Mouse (Mus musculus): ENCODE data around the gene Sphkap.

Gene Sphkap

DNA sequence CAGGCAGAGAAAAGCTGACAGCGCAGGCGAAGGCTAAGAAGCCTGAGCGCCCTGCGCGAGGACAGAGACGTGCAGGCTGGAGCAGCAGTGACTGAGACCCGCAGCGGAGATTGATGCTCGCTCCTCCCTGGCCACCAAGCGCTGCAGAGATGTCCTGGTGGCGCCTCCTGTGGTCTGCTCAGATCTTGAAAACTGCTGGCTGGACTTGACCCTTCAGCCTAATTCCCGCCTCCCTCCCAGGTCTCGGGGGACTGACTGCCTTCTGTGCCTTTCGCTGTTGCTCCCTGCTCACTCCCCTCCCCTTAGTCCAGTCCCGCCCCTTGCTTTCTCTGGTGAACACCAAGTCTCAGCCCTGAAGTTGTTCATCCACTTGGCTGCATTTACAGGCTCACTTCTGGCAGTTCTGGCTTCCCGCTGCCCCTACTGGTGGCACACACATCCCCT, at the start of gene Sphkap:
Sphkap (minus strand) TSS at position 180 of the 444 bp plus-strand sequence.
- in situ Hi-C loops (cut with MboI, MseI), result loop anchor here (10.0 kb wide), 1 partner anchor 213 kb away; no protein-coding TSS in a partner anchor

DNA sequence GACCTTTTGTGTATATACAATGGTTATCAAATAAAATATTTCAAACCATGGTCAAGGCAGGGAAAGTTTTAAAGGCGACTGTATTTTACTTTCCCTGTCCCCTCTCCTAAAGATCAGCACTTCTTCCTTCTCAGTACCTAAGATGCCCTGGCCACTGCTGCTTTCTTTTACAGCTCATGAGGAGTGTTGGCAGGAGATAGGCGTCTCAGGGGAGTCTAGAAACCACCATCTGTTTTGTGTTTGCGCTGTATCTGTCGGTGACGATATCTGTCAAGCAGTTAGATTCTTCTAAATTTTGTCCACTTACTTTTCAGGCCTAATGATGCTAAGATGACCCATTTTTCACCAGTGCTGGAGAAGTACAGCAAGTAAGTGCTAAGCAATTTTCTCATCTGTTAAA, 43.3 kb upstream of the Sphkap start:
- in situ Hi-C loops (cut with MboI, MseI), result no loop called here

DNA sequence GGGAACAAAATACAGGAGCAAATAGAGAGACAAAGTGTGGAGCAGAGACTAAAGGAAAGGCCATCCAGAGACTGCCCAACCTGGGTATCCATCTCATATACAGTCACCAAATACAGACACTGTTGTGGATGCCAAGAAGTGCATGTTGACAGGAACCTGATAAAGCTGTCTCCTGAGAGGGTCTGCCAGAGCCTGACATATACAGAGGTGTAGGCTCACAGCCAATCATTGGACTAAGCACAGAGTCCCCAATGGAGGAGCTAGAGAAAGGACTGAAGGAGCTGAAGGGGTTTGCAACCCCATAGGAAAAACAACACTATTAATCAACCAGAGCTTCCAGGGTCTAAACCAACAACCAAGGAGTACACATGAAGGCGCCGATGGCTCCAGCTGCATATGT, 32.4 kb upstream of the Sphkap start:
- in situ Hi-C loops (cut with MboI, MseI), result no loop called here

GRCm38 (mm10) chr1:83433932-83434331, 25.9 kb upstream of the Sphkap start:
- in situ Hi-C loops (cut with MboI, MseI), result no loop called here

DNA sequence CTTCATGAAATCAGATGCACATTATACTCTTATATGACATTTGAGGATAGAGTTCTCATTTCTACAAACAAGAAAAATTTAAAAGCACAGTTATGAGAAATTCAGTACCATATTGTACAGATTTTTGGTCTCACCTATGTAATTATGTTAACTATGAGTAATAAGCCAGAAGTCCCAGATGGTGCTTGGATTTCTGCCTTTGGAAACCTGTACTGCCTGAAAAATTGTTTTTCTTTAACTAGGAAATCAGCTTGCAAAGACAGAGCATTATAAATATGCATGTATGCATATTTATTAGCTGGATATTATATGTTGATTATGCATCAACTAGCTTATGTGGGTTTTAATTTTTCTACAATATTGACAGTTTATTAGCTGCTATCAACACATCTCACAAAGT, 21.9 kb upstream of the Sphkap start:
- in situ Hi-C loops (cut with MboI, MseI), result no loop called here

DNA sequence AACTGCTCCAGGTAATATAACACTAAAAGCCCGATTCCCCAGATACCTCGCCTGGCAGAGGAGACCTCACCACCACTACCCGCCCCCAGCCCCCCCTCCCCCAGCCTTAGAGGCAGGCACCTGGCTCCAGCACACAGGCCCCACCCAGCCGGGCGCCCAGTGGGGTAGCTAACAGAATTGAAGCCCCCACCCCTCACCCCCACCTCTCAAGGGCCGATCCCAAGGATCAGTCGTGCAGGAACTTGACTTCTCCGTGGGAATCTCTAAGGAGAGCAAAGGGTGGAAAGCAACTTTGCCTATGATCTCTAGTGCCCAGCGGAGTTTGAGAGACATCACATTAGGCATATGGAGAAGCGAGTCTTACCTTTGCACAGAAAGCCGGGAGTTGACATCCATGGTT, 384 bp downstream of the Sphkap start:
- in situ Hi-C loops (cut with MboI, MseI), result loop anchor here (10.0 kb wide), 1 partner anchor 213 kb away; no protein-coding TSS in a partner anchor

- in situ Hi-C loops (cut with MboI, MseI), result loop anchor here (10.0 kb wide), 1 partner anchor 212 kb away; no protein-coding TSS in a partner anchor
Measured at GRCm38 (mm10) chr1:83406882-83407549, 984 bp downstream of the Sphkap start.

- in situ Hi-C loops (cut with MboI, MseI), result loop anchor here (10.0 kb wide), 1 partner anchor 206 kb away; no protein-coding TSS in a partner anchor
Measured at GRCm38 (mm10) chr1:83401079-83401478, 6.9 kb downstream of the Sphkap start.

DNA sequence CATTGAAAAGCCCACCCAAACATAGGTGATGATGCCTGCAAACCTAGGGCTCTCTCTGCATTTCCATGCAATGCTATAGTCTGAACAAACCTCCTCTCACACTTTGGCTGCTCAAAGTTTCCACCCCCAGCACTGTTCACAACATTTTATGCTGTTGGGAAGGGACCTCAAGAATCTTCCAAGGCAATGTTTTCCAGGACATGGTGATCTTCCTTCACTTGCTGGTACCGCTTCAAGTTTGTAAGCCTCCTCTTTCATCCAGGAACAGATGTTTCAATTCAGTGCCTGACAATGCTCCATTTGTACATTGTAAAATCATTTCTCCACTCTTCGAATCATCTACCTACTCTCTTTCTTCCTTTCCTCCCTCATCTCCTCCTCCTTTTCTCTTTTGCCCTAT, 11.7 kb downstream of the Sphkap start:
- in situ Hi-C loops (cut with MboI, MseI), result no loop called here

- in situ Hi-C loops (cut with MboI, MseI), result no loop called here
Measured at GRCm38 (mm10) chr1:83395559-83395958, 12.4 kb downstream of the Sphkap start.

DNA sequence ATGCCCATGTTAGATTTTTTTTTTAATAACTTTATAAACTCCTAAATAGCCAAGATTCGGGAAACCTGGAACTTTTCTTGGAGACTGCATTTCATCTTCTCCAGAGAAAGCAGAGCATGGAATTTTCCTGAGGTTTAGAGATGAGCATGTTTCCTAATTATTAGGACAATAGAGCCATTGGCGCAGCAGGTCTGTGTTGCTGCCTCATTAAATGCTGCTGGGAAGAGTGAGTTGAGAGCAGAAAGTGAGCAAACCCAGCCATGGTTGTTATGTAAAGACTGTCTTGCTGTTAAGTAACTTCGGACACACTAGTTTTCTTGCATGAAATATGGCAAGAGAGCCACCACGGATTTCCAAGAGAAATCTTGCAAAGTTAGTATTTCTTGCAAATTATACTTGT, 18.6 kb downstream of the Sphkap start:
- in situ Hi-C loops (cut with MboI, MseI), result no loop called here

- in situ Hi-C loops (cut with MboI, MseI), result no loop called here
Measured at GRCm38 (mm10) chr1:83377404-83377803, 30.6 kb downstream of the Sphkap start.

DNA sequence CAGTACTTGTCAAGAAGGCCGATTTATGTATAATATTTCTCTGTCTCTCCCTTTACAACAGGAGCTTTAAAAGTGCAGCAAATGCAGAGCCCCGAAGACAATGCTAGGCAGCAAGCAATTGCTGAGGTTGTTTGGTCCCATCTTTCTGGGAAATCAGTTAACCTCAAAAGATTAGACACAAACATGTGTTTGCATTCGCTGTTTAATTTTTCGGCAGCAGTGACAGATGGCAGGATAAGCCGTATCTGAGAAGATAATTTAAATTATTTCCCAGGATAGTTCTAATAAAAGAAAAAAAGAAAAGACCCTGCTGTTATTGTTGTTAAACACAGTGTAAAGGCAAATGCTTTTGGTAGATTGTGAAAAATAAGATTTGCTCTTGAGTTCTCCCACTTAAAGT, 41.5 kb downstream of the Sphkap start:
- in situ Hi-C loops (cut with MboI, MseI), result no loop called here

- in situ Hi-C loops (cut with MboI, MseI), result no loop called here
Measured at GRCm38 (mm10) chr1:83362168-83362567, 45.8 kb downstream of the Sphkap start.

GRCm38 (mm10) chr1:83346453-83346852, 61.5 kb downstream of the Sphkap start:
- in situ Hi-C loops (cut with MboI, MseI), result no loop called here

DNA sequence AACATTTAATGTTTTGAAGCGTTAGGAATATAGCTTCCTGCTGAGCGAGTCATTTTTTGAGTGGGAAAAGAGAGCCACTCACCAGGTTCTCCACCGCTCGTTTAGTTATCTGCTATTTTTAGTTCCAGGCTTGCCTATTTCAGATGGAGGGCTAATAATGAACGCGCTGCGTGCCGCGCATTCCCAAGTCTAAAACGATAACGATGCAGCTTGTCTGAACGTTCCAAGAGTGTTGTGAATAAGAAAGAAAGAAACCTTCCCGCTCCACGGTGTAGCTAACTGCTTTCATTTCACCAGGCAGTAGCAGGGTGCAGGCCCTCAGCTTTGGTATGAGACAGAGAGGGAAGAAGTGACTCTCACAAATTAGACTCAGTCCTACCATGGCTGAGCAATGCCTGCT, 62.4 kb downstream of the Sphkap start:
- in situ Hi-C loops (cut with MboI, MseI), result no loop called here

DNA sequence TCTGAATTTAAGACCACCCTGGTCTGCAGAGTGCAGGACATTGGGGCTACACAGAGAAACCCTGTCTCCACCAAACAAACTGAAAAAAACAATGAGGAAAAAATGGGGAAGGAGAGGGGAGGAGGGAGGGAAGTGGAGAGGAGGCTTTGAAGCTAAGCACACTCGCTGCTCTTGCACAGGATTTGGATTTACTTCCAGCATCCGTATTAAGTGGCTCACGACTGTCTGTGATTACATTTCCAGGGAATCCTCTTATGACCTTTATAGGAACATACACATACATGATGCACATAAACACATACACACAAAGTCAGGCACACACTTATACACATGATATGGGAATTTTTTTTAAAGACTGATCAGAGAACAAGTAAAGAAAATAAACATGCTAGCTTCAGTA, 62.9 kb downstream of the Sphkap start:
- in situ Hi-C loops (cut with MboI, MseI), result no loop called here

DNA sequence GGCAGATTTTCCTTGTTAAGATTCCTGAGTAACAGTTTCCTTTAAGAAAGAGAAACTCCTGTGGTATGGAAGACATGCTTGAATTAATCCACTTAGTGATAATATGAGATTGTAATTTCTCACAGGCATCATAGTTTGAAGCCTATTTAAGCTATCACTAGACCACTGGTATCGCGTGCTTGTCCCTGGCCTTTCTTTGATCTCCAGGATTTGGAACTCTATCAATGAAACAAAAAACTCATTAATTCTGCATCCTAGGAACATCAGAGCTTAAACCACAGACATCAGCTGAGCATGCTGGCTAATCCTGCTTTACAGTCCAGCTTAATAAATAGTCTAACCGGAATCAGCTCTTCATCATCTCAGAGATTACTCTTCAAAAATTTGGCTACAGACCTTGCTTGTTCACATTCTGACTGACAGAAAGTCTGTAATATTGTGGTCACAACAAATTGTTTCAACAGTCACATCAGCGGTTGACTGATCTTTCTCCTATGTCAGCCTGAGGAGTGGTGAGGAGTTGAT, 65.2 kb downstream of the Sphkap start:
- in situ Hi-C loops (cut with MboI, MseI), result no loop called here

GRCm38 (mm10) chr1:83339358-83339757, 68.6 kb downstream of the Sphkap start:
- in situ Hi-C loops (cut with MboI, MseI), result no loop called here

DNA sequence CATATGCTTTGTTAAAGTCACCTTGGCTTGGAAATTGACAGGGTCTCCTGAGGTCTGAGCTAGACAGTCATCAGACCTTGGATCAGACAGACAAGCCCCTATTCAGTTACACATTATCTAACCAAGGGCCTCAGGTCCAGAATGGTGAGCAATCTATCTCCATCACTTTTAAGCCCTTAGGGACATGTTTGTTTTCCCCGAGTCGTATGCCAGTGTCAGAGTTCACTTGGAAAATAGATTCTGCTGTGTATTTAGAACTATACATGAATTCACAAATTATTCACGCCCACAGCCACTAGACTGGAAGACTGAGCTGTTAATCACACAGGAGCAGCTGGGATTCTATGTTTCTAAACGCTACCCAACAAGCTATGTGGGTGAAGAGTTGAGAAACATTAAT, 91.1 kb downstream of the Sphkap start:
- in situ Hi-C loops (cut with MboI, MseI), result no loop called here

GRCm38 (mm10) chr1:83315146-83315545, 92.9 kb downstream of the Sphkap start:
- in situ Hi-C loops (cut with MboI, MseI), result no loop called here

GRCm38 (mm10) chr1:83311607-83312295, 96.2 kb downstream of the Sphkap start:
- in situ Hi-C loops (cut with MboI, MseI), result no loop called here
